Mouse (Mus musculus) MEL (cell line): ENCODE data around the gene Xkr7. TPM values are rescaled to one million over a fixed set of nuclear protein-coding genes. Genes with fewer than 3 reads are reported as not detected.

Experiments
- DNase-seq: peaks from one replicate; pipeline ENCODE4 v3.0.0; 2011; ENCODE audit warnings: low read depth, low spot score
- H3K27ac ChIP-seq: 2 replicates; pipeline ENCODE4 v1.5.1; 2012; ENCODE audit warnings: low read depth, mild to moderate bottlenecking, control low read depth, low read length, moderate library complexity; ENCODE audit not compliant: control insufficient read depth
- H3K27me3 ChIP-seq, 2 experiments: fragments of 150-350 bp in 1 of 2; sonication (generic) in 1 of 2; 2 replicates each; pipeline ENCODE4 v1.6.1; 2012; ENCODE audit warnings: low read length in 2 of 2, mild to moderate bottlenecking in 2 of 2, improper control_type of control experiment in 1 of 2, moderate library complexity in 1 of 2; ENCODE audit not compliant: insufficient read depth in 2 of 2, control insufficient read depth in 1 of 2
- H3K36me3 ChIP-seq, 2 experiments: 2 replicates each; pipeline ENCODE4 v1.6.1; 2012 to 2014; ENCODE audit warnings: low read length in 2 of 2, improper control_type of control experiment in 1 of 2, inconsistent platforms in 1 of 2, mild to moderate bottlenecking in 1 of 2; ENCODE audit not compliant: insufficient read depth in 2 of 2, control insufficient read depth in 1 of 2
- H3K4me1 ChIP-seq, 2 experiments: fragments of 150-350 bp in 1 of 2; sonication (generic) in 1 of 2; 2 replicates each; pipeline ENCODE4 v1.6.1; 2012; ENCODE audit warnings: low read length in 2 of 2, improper control_type of control experiment in 1 of 2, mild to moderate bottlenecking in 1 of 2; ENCODE audit not compliant: insufficient read depth in 2 of 2, control insufficient read depth in 1 of 2
- H3K4me3 ChIP-seq, 2 experiments: fragments of 150-350 bp in 1 of 2; sonication (generic) in 1 of 2; 2 replicates each; pipeline ENCODE4 v1.5.1; 2012; ENCODE audit warnings: low read depth in 2 of 2, low read length in 2 of 2, mild to moderate bottlenecking in 2 of 2, moderate library complexity in 2 of 2, control low read depth in 1 of 2, improper control_type of control experiment in 1 of 2; ENCODE audit not compliant: control insufficient read depth in 1 of 2, insufficient read depth in 1 of 2
- H3K79me2 ChIP-seq: 2 replicates; pipeline ENCODE4 v1.6.1; 2012; ENCODE audit warnings: mild to moderate bottlenecking, low read length, moderate library complexity; ENCODE audit not compliant: control insufficient read depth, poor library complexity, insufficient read depth
- H3K9ac ChIP-seq: 2 replicates; pipeline ENCODE4 v1.6.1; 2012; ENCODE audit warnings: low read depth, mild to moderate bottlenecking, control low read depth, low read length, moderate library complexity; ENCODE audit not compliant: control insufficient read depth, poor library complexity, severe bottlenecking
- H3K9me3 ChIP-seq: fragments of 150-350 bp; sonication (generic); replicated peaks from 2 replicates; pipeline ENCODE4 v1.6.1; 2012; ENCODE audit warnings: mild to moderate bottlenecking, low read length, improper control_type of control experiment, moderate library complexity; ENCODE audit not compliant: insufficient read depth
- ELF1 ChIP-seq: IDR thresholded peaks from 2 replicates; pipeline ENCODE4 v1.6.1; 2014; ENCODE audit warnings: low read depth, mild to moderate bottlenecking, inconsistent platforms, low read length, improper control_type of control experiment, moderate library complexity
- EP300 ChIP-seq, 2 experiments: IDR thresholded peaks; 2 replicates each; pipeline ENCODE4 v1.6.1; 2011; ENCODE audit warnings: improper control_type of control experiment in 2 of 2, low read length in 2 of 2, low read depth in 1 of 2, mild to moderate bottlenecking in 1 of 2
- GABPA ChIP-seq: IDR thresholded peaks from 2 replicates; pipeline ENCODE4 v1.6.1; 2012; ENCODE audit warnings: low read depth, mild to moderate bottlenecking, inconsistent platforms, low read length, improper control_type of control experiment, moderate library complexity
- JUND ChIP-seq: IDR thresholded peaks from 2 replicates; pipeline ENCODE4 v1.6.1; 2011; ENCODE audit warnings: low read depth, mild to moderate bottlenecking, improper control_type of control experiment, low read length
- KAT2A ChIP-seq: conservative IDR thresholded peaks from 2 replicates; pipeline ENCODE4 v1.6.1; 2012; ENCODE audit warnings: low read depth, low read length, improper control_type of control experiment, inconsistent platforms
- MAFK ChIP-seq: IDR thresholded peaks from 2 replicates; pipeline ENCODE4 v1.6.1; 2011; ENCODE audit warnings: low read depth, mild to moderate bottlenecking, low read length, improper control_type of control experiment, borderline replicate concordance
- MAX ChIP-seq: IDR thresholded peaks from 2 replicates; pipeline ENCODE4 v1.6.1; 2011; ENCODE audit warnings: low read length, improper control_type of control experiment
- MAZ ChIP-seq: IDR thresholded peaks from 2 replicates; pipeline ENCODE4 v1.6.1; 2012; ENCODE audit warnings: low read depth, mild to moderate bottlenecking, inconsistent platforms, low read length, improper control_type of control experiment
- MEF2A ChIP-seq: IDR thresholded peaks from 2 replicates; pipeline ENCODE4 v1.6.1; 2014; ENCODE audit warnings: low read depth, mild to moderate bottlenecking, inconsistent platforms, low read length, improper control_type of control experiment; ENCODE audit not compliant: poor library complexity, insufficient replicate concordance, severe bottlenecking; ENCODE audit errors: extremely low read depth
- MXI1 ChIP-seq: IDR thresholded peaks from 2 replicates; pipeline ENCODE4 v1.6.1; 2011; ENCODE audit warnings: mild to moderate bottlenecking, low read depth, low read length, improper control_type of control experiment
- MYC ChIP-seq: IDR thresholded peaks from 2 replicates; pipeline ENCODE4 v1.6.1; 2011; ENCODE audit warnings: low read depth, mild to moderate bottlenecking, low read length, improper control_type of control experiment, moderate library complexity
- NRF1 ChIP-seq: IDR thresholded peaks from 2 replicates; pipeline ENCODE4 v1.6.1; 2014; ENCODE audit warnings: low read depth, mild to moderate bottlenecking, inconsistent platforms, low read length, improper control_type of control experiment, moderate library complexity; ENCODE audit not compliant: poor library complexity, insufficient read depth, severe bottlenecking
- RCOR1 ChIP-seq: IDR thresholded peaks from 2 replicates; pipeline ENCODE4 v1.6.1; 2012; ENCODE audit warnings: low read depth, mild to moderate bottlenecking, inconsistent platforms, low read length, improper control_type of control experiment
- SIN3A ChIP-seq: IDR thresholded peaks from 2 replicates; pipeline ENCODE4 v1.6.1; 2012; ENCODE audit warnings: low read length, improper control_type of control experiment, inconsistent platforms
- TAL1 ChIP-seq: IDR thresholded peaks from 2 replicates; pipeline ENCODE4 v1.6.1; 2012; ENCODE audit warnings: mild to moderate bottlenecking, inconsistent platforms, low read length, moderate library complexity, mixed read lengths
- TBP ChIP-seq: IDR thresholded peaks from 2 replicates; pipeline ENCODE4 v1.8.0; 2011; ENCODE audit warnings: low read depth, low read length, improper control_type of control experiment
- TCF12 ChIP-seq: IDR thresholded peaks from 2 replicates; pipeline ENCODE4 v1.6.1; 2014; ENCODE audit warnings: low read depth, mild to moderate bottlenecking, inconsistent platforms, low read length, improper control_type of control experiment, moderate library complexity
- UBTF ChIP-seq: IDR thresholded peaks from 2 replicates; pipeline ENCODE4 v1.6.1; 2012; ENCODE audit warnings: low read depth, mild to moderate bottlenecking, inconsistent platforms, low read length, improper control_type of control experiment, moderate library complexity, borderline replicate concordance; ENCODE audit not compliant: insufficient read depth
- ZC3H11A ChIP-seq: IDR thresholded peaks from 2 replicates; pipeline ENCODE4 v1.6.1; 2012; ENCODE audit warnings: low read depth, mild to moderate bottlenecking, inconsistent platforms, low read length, improper control_type of control experiment
- ZNF384 ChIP-seq: IDR thresholded peaks from 2 replicates; pipeline ENCODE4 v1.6.1; 2012; ENCODE audit warnings: low read depth, mild to moderate bottlenecking, inconsistent platforms, low read length, improper control_type of control experiment
- polyA plus RNA-seq, 2 experiments: library from polyadenylated mRNA; stranded (reverse) in 1 of 2; unstranded in 1 of 2; fragments of >175 nt in 1 of 2; fragments of >200 nt in 1 of 2; gene quantifications; 2 replicates each; pipeline versions ENCODE4 v1.2.1 to v1.2.4; 2012; ENCODE audit warnings: low replicate concordance in 2 of 2, low read depth in 1 of 2; ENCODE audit not compliant: insufficient read length in 2 of 2, insufficient read depth in 1 of 2, missing spikeins in 1 of 2
- total RNA-seq: library from RNA; depleted of rRNA; stranded (reverse); fragments of 300-350 nt; gene quantifications from 2 replicates; pipeline ENCODE4 v1.2.3, GENCODE M21; 2012

The Xkr7 gene
- total and polyA plus RNA-seq, 3 experiments: not detected

DNA sequence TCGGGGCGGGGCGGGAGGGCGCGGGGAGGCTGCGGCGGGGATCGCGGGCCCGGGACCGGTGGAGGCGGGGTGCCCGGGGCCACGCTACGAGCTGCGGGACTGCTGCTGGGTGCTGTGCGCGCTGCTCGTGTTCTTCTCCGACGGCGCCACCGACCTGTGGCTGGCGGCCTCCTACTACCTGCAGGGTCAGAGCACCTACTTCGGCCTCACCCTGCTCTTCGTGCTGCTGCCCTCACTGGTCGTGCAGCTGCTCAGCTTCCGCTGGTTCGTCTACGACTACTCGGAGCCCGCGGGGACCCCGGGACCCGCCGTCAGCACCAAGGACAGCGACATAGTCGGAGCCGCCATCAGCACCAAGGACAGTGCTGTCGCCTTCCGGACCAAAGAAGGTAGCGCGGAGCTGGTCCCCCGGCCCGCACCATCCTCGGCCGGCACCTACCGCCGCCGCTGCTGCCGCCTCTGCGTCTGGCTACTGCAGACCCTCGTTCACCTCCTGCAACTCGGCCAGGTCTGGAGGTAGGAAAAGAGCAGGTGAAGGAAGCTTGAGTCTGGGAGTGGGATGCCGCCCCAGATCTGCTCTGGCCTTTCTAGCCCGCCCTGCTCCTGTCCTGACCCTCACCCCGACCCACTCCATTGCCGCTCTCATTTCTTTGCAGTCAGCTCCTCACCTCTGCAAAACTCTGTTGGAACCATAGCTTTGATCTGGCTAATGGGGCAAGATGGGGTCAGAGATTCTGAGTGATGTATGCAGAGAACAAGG, 611 bp downstream of the Xkr7 start (continued):
- TF ChIP-seq JUND (no peak), MYC (no peak), MAX (no peak), GABPA (no peak), UBTF (0 out of 2 replicates have a peak, but pooled peaks have one; percentile 72)

DNA sequence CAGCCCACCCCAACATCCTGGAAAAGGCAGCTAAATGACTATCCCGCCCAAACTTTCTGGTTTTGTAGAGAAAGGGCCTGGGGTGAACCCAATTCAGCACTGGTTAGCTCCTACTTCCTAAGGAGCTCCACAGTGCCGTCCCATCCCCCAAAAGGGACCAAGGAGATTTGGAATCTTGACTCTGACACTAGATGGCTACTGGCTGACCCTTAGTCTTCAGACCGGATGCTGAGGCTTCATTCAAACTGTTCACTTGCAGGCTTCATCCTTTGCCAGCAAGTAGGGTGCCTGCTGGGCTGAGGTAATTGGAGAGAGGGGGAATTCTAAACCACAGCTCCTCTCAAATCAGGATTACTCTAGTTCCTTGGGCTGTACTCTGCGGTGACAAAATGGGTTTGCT, 1.3 kb downstream of the Xkr7 start:
- Histone ChIP-seq H3K36me3 (no peaks in the 10 kb centered on the region), H3K9me3 (no peaks in the 10 kb centered on the region), H3K27ac (no peak overlapping the region), H3K4me1 (no peaks in the 10 kb centered on the region), H3K9ac (no peak overlapping the region), H3K79me2 (no peaks in the 10 kb centered on the region), H3K27me3 (peaks cover 0 to 8% of the 10 kb centered on the region in 2 experiments; a peak in 3 of 4 replicates), H3K4me3 (no peak overlapping the region)
- no peak for DNase-seq
- TF ChIP-seq ELF1: no peak
- TF ChIP-seq MYC: no peak
- TF ChIP-seq TBP: no peak
- TF ChIP-seq RCOR1: no peak
- TF ChIP-seq EP300 (IDR thresholded peaks at IDR 0.05; ENCODE audit: low read depth in 1 of 2, low read length in 2 of 2): no peak
- TF ChIP-seq MAFK: no peak
- no peak for TF ChIP-seq NRF1
- no peak for TF ChIP-seq ZNF384
- TF ChIP-seq SIN3A: no peak
- TF ChIP-seq MAZ: no peak
- TF ChIP-seq TAL1: no peak
- TF ChIP-seq MEF2A: no peak
- TF ChIP-seq TCF12: no peak
- no peak for TF ChIP-seq GABPA
- TF ChIP-seq KAT2A: no peak
- no peak for TF ChIP-seq MXI1
- no peak for TF ChIP-seq ZC3H11A
